Mouse (Mus musculus) common myeloid progenitor, adult 5-6 weeks (primary cell): ENCODE measurements around the gene Prpsap1. TPM values are rescaled to one million over a fixed set of nuclear protein-coding genes. Genes with fewer than 3 reads are reported as not detected.

Experiments
- total RNA-seq: library from RNA; stranded (forward); fragments of 200-1000, 187-1606 nt; gene quantifications from 2 replicates; pipeline ENCODE4 v1.2.3, GENCODE M21; 2017

Gene Prpsap1
- total RNA-seq, 1 experiment from 2014 or later: 28.1 TPM

Other genes starting within 250 kb of the Prpsap1 start
- 56.9 and 62.6 TPM in 2 replicates for gene Srp68, start 220.0 kb downstream of the Prpsap1 start, total RNA-seq
- not detected in 2 replicates for gene Galr2, start 213.3 kb downstream of the Prpsap1 start, total RNA-seq
- 19.5 and 34.3 TPM in 2 replicates for gene Exoc7, start 187.0 kb downstream of the Prpsap1 start, total RNA-seq
- not detected in 2 replicates for gene Foxj1, start 158.8 kb downstream of the Prpsap1 start, total RNA-seq
- 7.0 and 9.2 TPM in 2 replicates for gene Rnf157, start 81.2 kb downstream of the Prpsap1 start, total RNA-seq
- 60.7 and 82.5 TPM in 2 replicates for gene Ubald2, start 60.1 kb downstream of the Prpsap1 start, total RNA-seq
- gene Qrich2, start 28.0 kb downstream of the Prpsap1 start, total RNA-seq: not detected in 2 replicates
- gene Sphk1, start 36.7 kb upstream of the Prpsap1 start, total RNA-seq: 55.3 and 61.0 TPM in 2 replicates
- gene Ube2o, start 87.2 kb upstream of the Prpsap1 start, total RNA-seq: 7.6 and 8.5 TPM in 2 replicates
- not detected in 2 replicates for gene Aanat, start 92.2 kb upstream of the Prpsap1 start, total RNA-seq
- gene Rhbdf2, start 132.8 kb upstream of the Prpsap1 start, total RNA-seq: 2.1 and 2.4 TPM in 2 replicates
- gene Prcd, start 159.3 kb upstream of the Prpsap1 start, total RNA-seq: not detected in 2 replicates
- not detected in 2 replicates for gene Cygb, start 160.1 kb upstream of the Prpsap1 start, total RNA-seq